Mouse (Mus musculus): Measurements from ENCODE around the gene Pdzph1.

DNA sequence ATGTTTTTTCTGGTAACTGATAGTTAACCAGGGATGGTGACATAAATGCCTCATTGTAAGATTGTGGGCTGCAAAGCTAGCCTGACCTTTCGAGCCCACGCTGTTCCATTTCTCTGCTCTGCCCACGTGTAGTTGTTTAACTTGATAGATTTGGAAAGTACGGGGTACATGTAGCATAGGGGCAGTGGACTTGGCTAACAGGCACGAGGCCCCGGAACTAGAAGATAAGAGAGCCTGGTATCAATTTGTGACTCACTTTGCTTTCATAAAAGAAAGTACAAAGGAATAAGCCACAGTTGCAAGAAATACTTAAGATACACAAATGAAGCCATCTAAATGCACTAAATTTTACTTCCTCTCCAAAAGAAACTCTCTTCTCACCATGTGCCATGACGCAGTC is 79.6 kb downstream of the Pdzph1 start:
- TF ChIP-seq CTCF (IDR thresholded peaks at IDR 0.05) (no peak), EP300 (IDR thresholded peaks at IDR 0.05; ENCODE audit: insufficient read depth, low read depth, low read length) (no peak)

Data from heart, adult 2 months (tissue).